Mouse (Mus musculus): ENCODE measurements around the gene Adora1. TPM values are rescaled to one million over a fixed set of nuclear protein-coding genes. Genes with fewer than 3 reads are reported as not detected.

The Adora1 gene
- polyA plus RNA-seq, 1 experiment: 4.5 TPM

GRCm38 (mm10) chr1:134166547-134166946 is 68.7 kb downstream of the Adora1 start:
- H3ac ChIP-seq (ENCODE audit: control insufficient read depth, insufficient read length): no peak overlapping the region
- H3K4me2 ChIP-seq (ENCODE audit: low read depth): no peak overlapping the region
- H3K4me3 ChIP-seq: no peak overlapping the region
- TF ChIP-seq SRF (IDR thresholded peaks at IDR 0.05; ENCODE audit: control insufficient read depth, insufficient read length, low read depth): no peak
- no peak for TF ChIP-seq USF1 (IDR thresholded peaks at IDR 0.05; ENCODE audit: low read depth)
- no peak for TF ChIP-seq MYOG (IDR thresholded peaks at IDR 0.05; ENCODE audit: control insufficient read depth in 1 of 3, insufficient read depth in 1 of 3, insufficient read length in 2 of 3, low read depth in 2 of 3)
- no peak for TF ChIP-seq MYOD1 (IDR thresholded peaks at IDR 0.05; ENCODE audit: control insufficient read depth in 1 of 3, insufficient read length in 2 of 3, low read depth in 2 of 3)
- TF ChIP-seq TCF12 (IDR thresholded peaks at IDR 0.05; ENCODE audit: insufficient read depth, poor library complexity, severe bottlenecking): no peak
- TF ChIP-seq POLR2A (IDR thresholded peaks at IDR 0.05; ENCODE audit: insufficient read length, low read depth): no peak
- TF ChIP-seq CEBPB (IDR thresholded peaks at IDR 0.05; ENCODE audit: insufficient read depth, poor library complexity, severe bottlenecking): no peak
- no peak for TF ChIP-seq REST (IDR thresholded peaks at IDR 0.05; ENCODE audit: insufficient read depth, insufficient read length)
- TF ChIP-seq POLR2AphosphoS2 (IDR thresholded peaks at IDR 0.05; ENCODE audit: insufficient read length, low read depth): no peak
- no peak for TF ChIP-seq E2F4 (IDR thresholded peaks at IDR 0.05; ENCODE audit: insufficient read depth)
- TF ChIP-seq MAX (IDR thresholded peaks at IDR 0.05; ENCODE audit: low read depth): no peak
- no peak for TF ChIP-seq TCF3 (IDR thresholded peaks at IDR 0.05; ENCODE audit: insufficient read length, low read depth)
- H3K27me3 ChIP-seq (ENCODE audit: control insufficient read depth, insufficient read depth, insufficient read length): peaks cover 30% of the 10 kb centered on the region
- H3K79me2 ChIP-seq (ENCODE audit: control insufficient read depth, insufficient read depth): no peaks in the 10 kb centered on the region
- H3K36me3 ChIP-seq (ENCODE audit: control insufficient read depth, insufficient read depth): no peaks in the 10 kb centered on the region

GRCm38 (mm10) chr1:134164454-134164853 is 70.8 kb downstream of the Adora1 start:
- peaks cover 20% of the 10 kb centered on the region for H3K27me3 ChIP-seq (ENCODE audit: control insufficient read depth, insufficient read depth, insufficient read length)
- no peaks in the 10 kb centered on the region for H3K36me3 ChIP-seq (ENCODE audit: control insufficient read depth, insufficient read depth)
- no peak overlapping the region for H3ac ChIP-seq (ENCODE audit: control insufficient read depth, insufficient read length)
- no peaks in the 10 kb centered on the region for H3K79me2 ChIP-seq (ENCODE audit: control insufficient read depth, insufficient read depth)
- no peak overlapping the region for H3K4me3 ChIP-seq
- H3K4me2 ChIP-seq (ENCODE audit: low read depth): no peak overlapping the region
- TF ChIP-seq MYOG (IDR thresholded peaks at IDR 0.05; ENCODE audit: control insufficient read depth in 1 of 3, insufficient read depth in 1 of 3, insufficient read length in 2 of 3, low read depth in 2 of 3) (no peak), MYOD1 (IDR thresholded peaks at IDR 0.05; ENCODE audit: control insufficient read depth in 1 of 3, insufficient read length in 2 of 3, low read depth in 2 of 3) (no peak), SRF (IDR thresholded peaks at IDR 0.05; ENCODE audit: control insufficient read depth, insufficient read length, low read depth) (no peak), E2F4 (IDR thresholded peaks at IDR 0.05; ENCODE audit: insufficient read depth) (no peak), USF1 (IDR thresholded peaks at IDR 0.05; ENCODE audit: low read depth) (no peak), REST (IDR thresholded peaks at IDR 0.05; ENCODE audit: insufficient read depth, insufficient read length) (no peak), POLR2A (IDR thresholded peaks at IDR 0.05; ENCODE audit: insufficient read length, low read depth) (no peak), TCF3 (IDR thresholded peaks at IDR 0.05; ENCODE audit: insufficient read length, low read depth) (no peak), MAX (IDR thresholded peaks at IDR 0.05; ENCODE audit: low read depth) (no peak), POLR2AphosphoS2 (IDR thresholded peaks at IDR 0.05; ENCODE audit: insufficient read length, low read depth) (no peak), TCF12 (IDR thresholded peaks at IDR 0.05; ENCODE audit: insufficient read depth, poor library complexity, severe bottlenecking) (no peak), CEBPB (IDR thresholded peaks at IDR 0.05; ENCODE audit: insufficient read depth, poor library complexity, severe bottlenecking) (no peak)

- TF ChIP-seq CEBPB (IDR thresholded peaks at IDR 0.05; ENCODE audit: insufficient read depth, poor library complexity, severe bottlenecking) (no peak), TCF12 (IDR thresholded peaks at IDR 0.05; ENCODE audit: insufficient read depth, poor library complexity, severe bottlenecking) (no peak), E2F4 (IDR thresholded peaks at IDR 0.05; ENCODE audit: insufficient read depth) (no peak), POLR2AphosphoS2 (IDR thresholded peaks at IDR 0.05; ENCODE audit: insufficient read length, low read depth) (no peak), TCF3 (IDR thresholded peaks at IDR 0.05; ENCODE audit: insufficient read length, low read depth) (no peak), REST (IDR thresholded peaks at IDR 0.05; ENCODE audit: insufficient read depth, insufficient read length) (no peak), MYOD1 (IDR thresholded peaks at IDR 0.05; ENCODE audit: control insufficient read depth in 1 of 3, insufficient read length in 2 of 3, low read depth in 2 of 3) (no peak), MAX (IDR thresholded peaks at IDR 0.05; ENCODE audit: low read depth) (no peak), SRF (IDR thresholded peaks at IDR 0.05; ENCODE audit: control insufficient read depth, insufficient read length, low read depth) (no peak), MYOG (IDR thresholded peaks at IDR 0.05; ENCODE audit: control insufficient read depth in 1 of 3, insufficient read depth in 1 of 3, insufficient read length in 2 of 3, low read depth in 2 of 3) (no peak), USF1 (IDR thresholded peaks at IDR 0.05; ENCODE audit: low read depth) (no peak), POLR2A (IDR thresholded peaks at IDR 0.05; ENCODE audit: insufficient read length, low read depth) (no peak)
- peaks cover 11% of the 10 kb centered on the region for H3K27me3 ChIP-seq (ENCODE audit: control insufficient read depth, insufficient read depth, insufficient read length)
- no peak overlapping the region for H3K4me3 ChIP-seq
- no peaks in the 10 kb centered on the region for H3K79me2 ChIP-seq (ENCODE audit: control insufficient read depth, insufficient read depth)
- no peak overlapping the region for H3K4me2 ChIP-seq (ENCODE audit: low read depth)
- no peak overlapping the region for H3ac ChIP-seq (ENCODE audit: control insufficient read depth, insufficient read length)
- no peaks in the 10 kb centered on the region for H3K36me3 ChIP-seq (ENCODE audit: control insufficient read depth, insufficient read depth)
Observed at GRCm38 (mm10) chr1:134163476-134163875, 71.8 kb downstream of the Adora1 start.

GRCm38 (mm10) chr1:134162510-134163225 is 72.6 kb downstream of the Adora1 start:
- H3K36me3 ChIP-seq (ENCODE audit: control insufficient read depth, insufficient read depth): no peaks in the 10 kb centered on the region
- H3K27me3 ChIP-seq (ENCODE audit: control insufficient read depth, insufficient read depth, insufficient read length): peaks cover 4% of the 10 kb centered on the region
- H3K79me2 ChIP-seq (ENCODE audit: control insufficient read depth, insufficient read depth): no peaks in the 10 kb centered on the region
- no peak overlapping the region for H3ac ChIP-seq (ENCODE audit: control insufficient read depth, insufficient read length)
- TF ChIP-seq TCF3 (IDR thresholded peaks at IDR 0.05; ENCODE audit: insufficient read length, low read depth): no peak
- no peak for TF ChIP-seq CEBPB (IDR thresholded peaks at IDR 0.05; ENCODE audit: insufficient read depth, poor library complexity, severe bottlenecking)
- TF ChIP-seq MYOG (IDR thresholded peaks at IDR 0.05; ENCODE audit: control insufficient read depth in 1 of 3, insufficient read depth in 1 of 3, insufficient read length in 2 of 3, low read depth in 2 of 3): no peak
- TF ChIP-seq SRF (IDR thresholded peaks at IDR 0.05; ENCODE audit: control insufficient read depth, insufficient read length, low read depth): no peak
- no peak for TF ChIP-seq POLR2A (IDR thresholded peaks at IDR 0.05; ENCODE audit: insufficient read length, low read depth)
- no peak for TF ChIP-seq USF1 (IDR thresholded peaks at IDR 0.05; ENCODE audit: low read depth)
- TF ChIP-seq MYOD1 (IDR thresholded peaks at IDR 0.05; ENCODE audit: control insufficient read depth in 1 of 3, insufficient read length in 2 of 3, low read depth in 2 of 3): no peak
- TF ChIP-seq TCF12 (IDR thresholded peaks at IDR 0.05; ENCODE audit: insufficient read depth, poor library complexity, severe bottlenecking): no peak
- no peak for TF ChIP-seq REST (IDR thresholded peaks at IDR 0.05; ENCODE audit: insufficient read depth, insufficient read length)
- TF ChIP-seq E2F4 (IDR thresholded peaks at IDR 0.05; ENCODE audit: insufficient read depth): no peak
- no peak for TF ChIP-seq MAX (IDR thresholded peaks at IDR 0.05; ENCODE audit: low read depth)
- no peak for TF ChIP-seq POLR2AphosphoS2 (IDR thresholded peaks at IDR 0.05; ENCODE audit: insufficient read length, low read depth)
- no peak overlapping the region for H3K4me3 ChIP-seq
- no peak overlapping the region for H3K4me2 ChIP-seq (ENCODE audit: low read depth)
